Mouse (Mus musculus) stomach, postnatal 0 days (tissue): ENCODE measurements around the gene Plekhj1.

Source experiments
- CTCF ChIP-seq: IDR thresholded peaks from 2 replicates; pipeline ENCODE4 v1.5.1; 2016; ENCODE audit warnings: antibody characterized with exemption, low read depth, mild to moderate bottlenecking, moderate library complexity
- EP300 ChIP-seq: optimal IDR thresholded peaks from 2 replicates; pipeline ENCODE3; 2016; ENCODE audit warnings: antibody characterized with exemption

DNA sequence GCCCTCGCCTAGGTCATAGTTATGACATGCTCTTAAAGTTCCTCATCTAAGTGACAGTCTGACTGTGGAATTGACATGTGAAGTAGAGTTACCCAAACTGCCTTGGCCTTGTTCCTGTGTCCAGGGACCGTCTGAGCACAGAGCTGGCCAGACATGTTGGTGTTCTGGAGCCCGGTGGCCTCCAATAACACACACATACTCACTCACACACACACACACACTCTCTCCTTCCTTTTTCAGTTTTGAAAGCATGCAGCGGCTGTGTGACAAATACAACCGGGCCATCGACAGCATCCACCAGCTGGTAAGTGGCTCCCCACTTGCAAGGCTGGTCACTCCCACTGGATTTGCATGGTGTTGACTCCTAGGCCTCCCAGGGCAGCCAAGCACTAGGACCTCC, 30.1 kb downstream of the Plekhj1 start:
- TF ChIP-seq CTCF (no peak), EP300 (no peak)
